Mouse (Mus musculus): ENCODE results near the gene Gdpd5. TPM values are rescaled to one million over a fixed set of nuclear protein-coding genes. Genes with fewer than 3 reads are reported as not detected.

Gdpd5 gene
- polyA plus RNA-seq (2014; fragmentation: Nextera tagmentation; extraction: Ambion mirVana), result 12.1 and 15.4 TPM in 2 replicates

DNA sequence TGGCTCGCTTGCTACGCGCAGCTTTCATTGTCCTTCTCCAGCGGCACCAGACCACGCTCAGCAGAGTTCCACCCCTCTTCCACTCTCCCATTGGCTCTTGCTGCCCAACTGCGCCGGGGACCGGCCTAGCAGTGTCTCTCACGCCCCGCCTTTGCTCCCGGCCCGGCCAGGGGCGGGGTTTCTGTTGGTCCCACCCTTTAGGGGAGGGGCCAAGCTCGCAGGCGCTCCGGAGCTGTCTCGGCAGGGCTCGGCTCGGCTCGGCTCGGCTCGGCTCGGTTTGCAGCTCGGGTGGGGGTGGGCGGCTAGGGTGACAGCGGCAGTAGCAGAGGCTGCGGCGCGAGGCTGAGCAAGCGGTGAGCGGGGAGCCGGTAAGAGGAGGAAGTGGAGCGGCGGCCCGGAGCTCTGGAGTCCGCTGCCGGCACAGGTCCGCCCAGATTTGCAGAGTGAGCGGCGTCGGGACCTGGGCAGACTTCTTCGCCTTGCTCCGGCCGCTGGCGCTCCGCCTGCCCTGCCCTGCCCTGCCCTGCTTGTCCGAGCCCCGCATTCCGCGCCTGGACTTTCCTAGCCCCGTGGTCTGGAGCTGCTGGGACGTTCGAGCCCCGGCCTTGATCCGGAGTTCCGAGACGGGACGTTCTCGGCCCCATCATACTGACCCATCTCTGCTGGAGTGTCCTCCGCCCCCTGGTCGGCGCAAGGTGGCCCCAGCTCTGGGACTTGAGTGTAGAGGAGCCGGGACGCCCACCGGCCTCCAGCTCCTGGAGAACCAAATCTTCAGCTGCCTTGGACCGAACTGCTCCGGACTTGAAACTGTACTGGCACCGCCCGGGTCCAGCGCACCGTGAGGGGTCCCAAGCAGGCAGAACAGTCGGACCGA, at the start of gene Gdpd5:
Gdpd5 (plus strand) TSS at position 201 of the 874 bp plus-strand sequence.
- peak within 1 kb of the TSS; percentile 58 for H3K4me3 ChIP-seq (ENCODE audit: low read length)
- peaks cover 24% of the 10 kb centered on the region for H3K4me1 ChIP-seq (ENCODE audit: control insufficient read depth, insufficient read depth, low read length)
- ATAC-seq (ENCODE audit: low FRiP score, low TSS enrichment), result peak; percentile 95
- peak within 1 kb of the TSS; percentile 88 for H3K27ac ChIP-seq (ENCODE audit: low read depth, low read length)
- under 1% methylated on average over 73 of the region's 73 CpGs for WGBS
- H3K4me2 ChIP-seq (replicated peaks; ENCODE audit: low read depth, low read length), result peak within 1 kb of the TSS; percentile 94
- H3K27me3 ChIP-seq (ENCODE audit: control insufficient read depth, insufficient read depth, low read length), result no peaks in the 10 kb centered on the region
- peak within 1 kb of the TSS; percentile 78 for H3K9ac ChIP-seq (ENCODE audit: low read depth, low read length)
- H3K9me3 ChIP-seq (ENCODE audit: control insufficient read depth, low read length), result 0 out of 2 replicates have a peak, but pooled peaks cover 2% of the 10 kb centered on the region
- no peaks in the 10 kb centered on the region for H3K36me3 ChIP-seq (ENCODE audit: control insufficient read depth, insufficient read depth, low read length)

DNA sequence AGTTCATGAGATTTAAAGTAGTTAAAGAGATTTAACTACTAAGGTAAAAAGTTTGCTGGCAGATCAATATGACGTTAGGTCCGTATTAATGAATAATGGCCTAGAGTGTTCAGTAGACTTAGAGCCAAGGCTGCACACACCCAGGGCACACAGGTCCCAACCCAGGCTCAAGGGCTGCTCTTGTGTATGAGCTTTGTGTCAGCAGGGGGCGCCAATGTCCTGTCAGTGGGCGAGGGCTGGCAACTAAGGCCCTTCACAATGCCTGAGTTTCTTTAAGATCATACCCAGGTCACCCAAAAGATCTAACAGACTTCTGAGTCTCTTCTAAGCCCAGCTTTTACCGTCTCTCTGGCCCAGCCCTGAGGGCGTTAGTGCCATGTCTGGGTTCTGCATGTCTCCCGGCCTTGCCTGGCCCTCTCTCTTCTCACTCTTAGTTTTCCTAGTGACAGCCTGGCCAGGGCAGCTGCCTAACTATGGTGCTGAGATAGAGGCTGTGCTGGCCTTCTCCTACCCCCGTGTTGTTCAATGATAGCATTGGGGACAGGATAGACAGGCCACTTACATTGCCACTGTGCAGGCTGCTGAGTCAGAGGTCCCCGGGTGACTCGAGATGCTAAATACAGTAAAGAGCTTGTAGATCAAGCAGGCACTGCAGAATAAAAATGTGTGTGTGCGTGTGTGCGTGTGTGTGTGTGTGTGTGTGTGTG, 48.3 kb upstream of the Gdpd5 start:
- no peak overlapping the region for H3K4me3 ChIP-seq (ENCODE audit: low read length)
- H3K4me2 ChIP-seq (replicated peaks; ENCODE audit: low read depth, low read length), result no peak overlapping the region
- H3K4me1 ChIP-seq (ENCODE audit: control insufficient read depth, insufficient read depth, low read length), result no peaks in the 10 kb centered on the region
- H3K9me3 ChIP-seq (ENCODE audit: control insufficient read depth, low read length), result no peaks in the 10 kb centered on the region
- 46% methylated on average over 12 of the region's 12 CpGs for WGBS
- H3K9ac ChIP-seq (ENCODE audit: low read depth, low read length), result no peak overlapping the region
- no peak overlapping the region for H3K27ac ChIP-seq (ENCODE audit: low read depth, low read length)
- ATAC-seq (ENCODE audit: low FRiP score, low TSS enrichment), result peak; percentile 87
- H3K27me3 ChIP-seq (ENCODE audit: control insufficient read depth, insufficient read depth, low read length), result no peaks in the 10 kb centered on the region
- H3K36me3 ChIP-seq (ENCODE audit: control insufficient read depth, insufficient read depth, low read length), result no peaks in the 10 kb centered on the region

DNA sequence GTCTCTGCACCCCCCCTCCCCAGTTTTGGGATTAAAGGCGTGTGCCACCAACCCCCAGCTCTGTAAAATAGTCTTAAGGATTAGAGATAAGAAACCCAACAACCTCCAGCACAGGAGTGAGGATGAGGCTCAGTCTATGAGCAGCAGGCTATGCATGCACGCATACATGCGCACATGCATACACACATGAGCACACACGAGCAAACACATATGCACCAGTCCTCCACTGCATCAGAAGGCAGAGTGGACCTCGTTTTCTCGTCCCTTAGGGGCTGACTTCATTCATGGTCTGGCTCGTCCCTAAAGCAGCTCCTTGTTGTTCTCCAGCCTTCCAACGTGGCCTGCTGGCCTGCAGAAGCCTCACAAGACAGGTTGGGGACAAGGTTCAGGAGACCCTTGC, 40.5 kb upstream of the Gdpd5 start:
- Histone ChIP-seq H3K9ac (ENCODE audit: low read depth, low read length) (no peak overlapping the region), H3K9me3 (ENCODE audit: control insufficient read depth, low read length) (no peaks in the 10 kb centered on the region), H3K4me1 (ENCODE audit: control insufficient read depth, insufficient read depth, low read length) (no peaks in the 10 kb centered on the region), H3K4me3 (ENCODE audit: low read length) (no peak overlapping the region), H3K27ac (ENCODE audit: low read depth, low read length) (no peak overlapping the region), H3K4me2 (replicated peaks; ENCODE audit: low read depth, low read length) (no peak overlapping the region), H3K36me3 (ENCODE audit: control insufficient read depth, insufficient read depth, low read length) (peaks cover 33% of the 10 kb centered on the region), H3K27me3 (ENCODE audit: control insufficient read depth, insufficient read depth, low read length) (no peaks in the 10 kb centered on the region)
- WGBS, result 81% methylated on average over 8 of the region's 8 CpGs
- no peak for ATAC-seq (ENCODE audit: low FRiP score, low TSS enrichment)

DNA sequence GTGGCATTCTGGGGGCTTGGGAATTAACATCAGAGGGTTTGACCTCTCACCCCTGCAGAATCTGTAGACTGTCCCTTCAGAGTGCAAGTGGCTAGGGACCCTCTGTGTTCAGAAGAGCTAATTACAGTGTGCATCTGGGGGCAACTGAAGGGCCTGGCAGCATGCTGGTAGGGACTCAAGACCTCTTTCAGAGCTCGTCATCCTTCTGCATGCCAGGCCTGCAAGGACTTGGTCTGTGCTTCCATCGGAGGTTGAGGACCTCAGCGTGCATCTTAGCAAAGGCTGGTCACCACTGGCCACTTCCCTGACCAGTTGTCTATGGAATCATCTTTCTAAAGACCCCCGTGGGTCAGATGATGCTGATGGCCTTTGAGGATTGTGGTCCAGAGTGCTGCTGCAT, 37.6 kb upstream of the Gdpd5 start:
- Histone ChIP-seq H3K4me1 (ENCODE audit: control insufficient read depth, insufficient read depth, low read length) (peaks cover under 1% of the 10 kb centered on the region; the same call in 1 of the 2 replicates), H3K27me3 (ENCODE audit: control insufficient read depth, insufficient read depth, low read length) (no peaks in the 10 kb centered on the region), H3K27ac (ENCODE audit: low read depth, low read length) (no peak overlapping the region), H3K9ac (ENCODE audit: low read depth, low read length) (no peak overlapping the region), H3K36me3 (ENCODE audit: control insufficient read depth, insufficient read depth, low read length) (peaks cover 61% of the 10 kb centered on the region), H3K4me3 (ENCODE audit: low read length) (no peak overlapping the region), H3K9me3 (ENCODE audit: control insufficient read depth, low read length) (no peaks in the 10 kb centered on the region), H3K4me2 (replicated peaks; ENCODE audit: low read depth, low read length) (no peak overlapping the region)
- WGBS, result 86% methylated on average over 4 of the region's 4 CpGs
- no peak for ATAC-seq (ENCODE audit: low FRiP score, low TSS enrichment)

DNA sequence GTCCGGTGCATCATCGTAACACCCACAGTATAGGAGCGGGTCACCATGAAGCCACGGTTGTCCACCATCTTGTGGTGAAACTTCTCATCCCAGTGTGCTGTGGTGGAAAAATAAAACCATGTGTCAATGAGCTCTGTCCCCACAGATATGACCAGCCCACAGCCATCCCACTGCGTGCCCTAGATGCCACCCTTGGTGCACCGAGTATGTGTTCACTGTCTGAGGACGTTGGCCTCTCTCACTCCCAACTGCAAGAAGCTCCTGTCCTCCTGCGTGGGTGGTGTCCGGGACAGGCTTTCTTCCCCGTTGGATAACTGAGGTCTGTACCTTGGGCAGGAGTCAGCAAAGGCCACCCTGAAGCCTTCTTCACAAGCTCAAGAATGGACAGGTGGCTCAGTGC, 33.9 kb upstream of the Gdpd5 start:
- WGBS, result 98% methylated on average over 10 of the region's 10 CpGs
- no peak overlapping the region for H3K4me2 ChIP-seq (replicated peaks; ENCODE audit: low read depth, low read length)
- H3K36me3 ChIP-seq (ENCODE audit: control insufficient read depth, insufficient read depth, low read length), result peaks cover 83% of the 10 kb centered on the region
- no peaks in the 10 kb centered on the region for H3K27me3 ChIP-seq (ENCODE audit: control insufficient read depth, insufficient read depth, low read length)
- H3K27ac ChIP-seq (ENCODE audit: low read depth, low read length), result no peak overlapping the region
- no peak overlapping the region for H3K9ac ChIP-seq (ENCODE audit: low read depth, low read length)
- H3K9me3 ChIP-seq (ENCODE audit: control insufficient read depth, low read length), result no peaks in the 10 kb centered on the region
- peaks cover 25% of the 10 kb centered on the region for H3K4me1 ChIP-seq (ENCODE audit: control insufficient read depth, insufficient read depth, low read length)
- ATAC-seq (ENCODE audit: low FRiP score, low TSS enrichment), result no peak
- no peak overlapping the region for H3K4me3 ChIP-seq (ENCODE audit: low read length)

DNA sequence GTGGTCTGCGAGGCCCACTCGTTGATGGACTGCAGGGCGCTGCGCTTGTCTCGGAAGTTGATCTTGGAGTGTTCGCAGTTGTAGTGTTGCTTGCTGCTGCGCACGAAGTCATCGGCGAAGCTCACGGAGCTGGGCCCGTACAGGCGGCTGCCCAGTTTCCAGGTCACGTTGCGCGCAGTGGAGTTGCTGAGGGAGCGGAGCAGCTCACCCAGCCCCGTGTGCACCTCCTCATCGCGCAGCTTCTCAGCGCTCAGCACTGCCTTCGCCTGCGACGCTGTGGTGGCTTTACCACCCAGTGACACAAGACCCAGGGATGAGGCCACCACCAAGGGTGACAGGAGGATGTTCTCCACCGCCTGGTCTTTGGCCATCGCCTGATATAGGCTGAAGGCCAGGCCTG, 32.3 kb upstream of the Gdpd5 start:
- Histone ChIP-seq H3K27ac (ENCODE audit: low read depth, low read length) (no peak overlapping the region), H3K9me3 (ENCODE audit: control insufficient read depth, low read length) (no peaks in the 10 kb centered on the region), H3K36me3 (ENCODE audit: control insufficient read depth, insufficient read depth, low read length) (peaks cover 68% of the 10 kb centered on the region), H3K27me3 (ENCODE audit: control insufficient read depth, insufficient read depth, low read length) (no peaks in the 10 kb centered on the region), H3K4me1 (ENCODE audit: control insufficient read depth, insufficient read depth, low read length) (peaks cover 33% of the 10 kb centered on the region), H3K4me3 (ENCODE audit: low read length) (no peak overlapping the region), H3K9ac (ENCODE audit: low read depth, low read length) (no peak overlapping the region; the same call in 1 of the 2 replicates), H3K4me2 (replicated peaks; ENCODE audit: low read depth, low read length) (peak overlapping the region; percentile 86; the same call in 1 of the 2 replicates)
- WGBS, result 94% methylated on average over 26 of the region's 26 CpGs
- ATAC-seq (ENCODE audit: low FRiP score, low TSS enrichment), result no peak

DNA sequence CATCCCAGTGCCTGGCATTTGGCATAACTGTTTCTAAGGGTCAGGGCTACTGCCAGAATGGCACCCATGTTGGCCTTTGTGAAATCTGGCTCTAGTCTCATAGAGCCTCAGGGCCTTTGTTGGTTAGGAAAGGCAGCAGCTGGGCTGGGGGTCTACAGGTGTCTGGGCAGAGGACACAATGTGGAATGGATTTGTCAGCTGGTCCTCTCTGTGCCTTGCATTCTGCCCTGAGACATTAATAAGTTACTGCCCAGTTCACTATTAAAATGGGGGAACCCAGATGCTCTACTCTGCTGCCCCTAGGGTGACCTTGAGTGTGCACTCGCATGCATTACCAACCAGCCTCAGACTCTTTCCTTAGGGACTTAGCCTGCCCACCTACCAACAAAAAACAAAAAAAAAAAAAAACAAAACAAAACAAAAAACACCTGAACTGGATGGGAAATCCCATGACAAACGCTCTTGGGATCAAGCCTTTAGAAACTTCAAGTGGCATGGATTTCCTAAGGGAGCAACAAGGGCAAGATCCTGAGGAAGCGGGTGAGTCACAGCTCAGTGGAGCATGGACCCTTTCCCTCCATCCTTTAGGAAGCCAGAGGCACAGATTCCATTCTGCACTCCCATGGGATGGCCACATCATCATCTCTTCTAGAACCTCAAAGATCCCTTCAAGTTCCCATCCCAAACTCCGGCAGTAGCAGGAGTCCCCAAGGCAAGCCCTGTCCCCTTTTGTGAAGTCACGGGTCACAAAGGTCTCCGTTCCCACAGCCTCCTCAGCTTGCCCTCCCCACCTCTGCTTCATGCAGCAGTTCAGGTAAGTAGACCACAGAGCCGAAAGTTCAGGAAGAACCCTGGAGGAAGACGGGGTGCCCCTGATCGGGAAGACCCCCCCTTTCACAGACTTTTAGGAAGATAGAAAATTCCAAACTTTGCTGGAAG, 31.2 kb upstream of the Gdpd5 start:
- Histone ChIP-seq H3K9me3 (ENCODE audit: control insufficient read depth, low read length) (no peaks in the 10 kb centered on the region), H3K27me3 (ENCODE audit: control insufficient read depth, insufficient read depth, low read length) (no peaks in the 10 kb centered on the region), H3K9ac (ENCODE audit: low read depth, low read length) (peak overlapping the region; percentile 94), H3K36me3 (ENCODE audit: control insufficient read depth, insufficient read depth, low read length) (peaks cover 57% of the 10 kb centered on the region), H3K27ac (ENCODE audit: low read depth, low read length) (peak overlapping the region; percentile 98), H3K4me1 (ENCODE audit: control insufficient read depth, insufficient read depth, low read length) (peaks cover 37% of the 10 kb centered on the region), H3K4me3 (ENCODE audit: low read length) (peak overlapping the region; percentile 79), H3K4me2 (replicated peaks; ENCODE audit: low read depth, low read length) (peak overlapping the region; percentile 86)
- 36% methylated on average over 9 of the region's 9 CpGs for WGBS
- no peak for ATAC-seq (ENCODE audit: low FRiP score, low TSS enrichment)

DNA sequence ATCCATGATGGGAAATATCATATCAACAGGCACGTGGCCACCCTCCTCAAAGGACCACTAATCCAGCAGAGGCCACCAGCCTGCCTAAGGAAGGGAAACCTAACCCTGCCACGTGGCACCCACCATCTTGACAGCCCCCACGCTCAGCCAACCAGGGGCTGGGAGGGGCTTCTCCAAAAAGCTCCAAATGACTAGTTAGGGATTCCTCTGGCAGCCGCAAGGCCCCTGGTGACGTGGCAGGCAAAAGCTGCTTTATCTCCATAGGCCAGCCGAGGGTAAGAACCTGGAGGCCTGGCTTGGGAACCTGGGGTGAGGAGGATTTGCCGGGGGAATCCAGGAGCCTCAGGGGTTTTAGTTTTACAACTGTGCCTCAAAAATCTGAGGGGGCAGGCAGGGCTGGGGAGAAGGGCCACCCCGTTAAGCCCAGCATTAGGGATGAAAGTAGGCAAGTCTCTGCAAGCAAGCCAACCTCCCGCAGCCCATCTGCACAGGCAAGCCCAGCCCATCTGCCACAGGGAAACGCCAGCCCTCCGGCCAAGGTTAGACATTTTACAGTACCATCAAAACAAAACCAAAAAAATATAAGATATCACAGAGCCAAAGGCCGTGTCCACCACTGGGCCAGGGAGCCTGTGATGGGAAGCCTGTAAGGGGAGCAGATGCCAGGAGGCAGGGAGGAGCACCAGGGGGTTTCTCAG, 30.0 kb upstream of the Gdpd5 start:
- ATAC-seq (ENCODE audit: low FRiP score, low TSS enrichment), result 0 out of 2 replicates have a peak, but pooled peaks have one; percentile 3
- H3K9me3 ChIP-seq (ENCODE audit: control insufficient read depth, low read length), result no peaks in the 10 kb centered on the region
- H3K9ac ChIP-seq (ENCODE audit: low read depth, low read length), result peak overlapping the region; percentile 94
- peak overlapping the region; percentile 86 for H3K4me2 ChIP-seq (replicated peaks; ENCODE audit: low read depth, low read length)
- no peaks in the 10 kb centered on the region for H3K27me3 ChIP-seq (ENCODE audit: control insufficient read depth, insufficient read depth, low read length)
- peak overlapping the region; percentile 98 for H3K27ac ChIP-seq (ENCODE audit: low read depth, low read length)
- peak overlapping the region; percentile 79 for H3K4me3 ChIP-seq (ENCODE audit: low read length)
- peaks cover 45% of the 10 kb centered on the region for H3K36me3 ChIP-seq (ENCODE audit: control insufficient read depth, insufficient read depth, low read length)
- peaks cover 47% of the 10 kb centered on the region for H3K4me1 ChIP-seq (ENCODE audit: control insufficient read depth, insufficient read depth, low read length)
- 4% methylated on average over 12 of the region's 12 CpGs for WGBS
